Mouse (Mus musculus): ENCODE results near the gene Rasal2. TPM values are rescaled to one million over a fixed set of nuclear protein-coding genes. Genes with fewer than 3 reads are reported as not detected.

The Rasal2 gene
- 17.2 TPM for polyA plus RNA-seq (2014; fragmentation: Illumina TruSeq; extraction: RNeasy Lipid Tissue Mini Kit (QIAGEN cat#74804); ENCODE audit: low read depth, low replicate concordance)

DNA sequence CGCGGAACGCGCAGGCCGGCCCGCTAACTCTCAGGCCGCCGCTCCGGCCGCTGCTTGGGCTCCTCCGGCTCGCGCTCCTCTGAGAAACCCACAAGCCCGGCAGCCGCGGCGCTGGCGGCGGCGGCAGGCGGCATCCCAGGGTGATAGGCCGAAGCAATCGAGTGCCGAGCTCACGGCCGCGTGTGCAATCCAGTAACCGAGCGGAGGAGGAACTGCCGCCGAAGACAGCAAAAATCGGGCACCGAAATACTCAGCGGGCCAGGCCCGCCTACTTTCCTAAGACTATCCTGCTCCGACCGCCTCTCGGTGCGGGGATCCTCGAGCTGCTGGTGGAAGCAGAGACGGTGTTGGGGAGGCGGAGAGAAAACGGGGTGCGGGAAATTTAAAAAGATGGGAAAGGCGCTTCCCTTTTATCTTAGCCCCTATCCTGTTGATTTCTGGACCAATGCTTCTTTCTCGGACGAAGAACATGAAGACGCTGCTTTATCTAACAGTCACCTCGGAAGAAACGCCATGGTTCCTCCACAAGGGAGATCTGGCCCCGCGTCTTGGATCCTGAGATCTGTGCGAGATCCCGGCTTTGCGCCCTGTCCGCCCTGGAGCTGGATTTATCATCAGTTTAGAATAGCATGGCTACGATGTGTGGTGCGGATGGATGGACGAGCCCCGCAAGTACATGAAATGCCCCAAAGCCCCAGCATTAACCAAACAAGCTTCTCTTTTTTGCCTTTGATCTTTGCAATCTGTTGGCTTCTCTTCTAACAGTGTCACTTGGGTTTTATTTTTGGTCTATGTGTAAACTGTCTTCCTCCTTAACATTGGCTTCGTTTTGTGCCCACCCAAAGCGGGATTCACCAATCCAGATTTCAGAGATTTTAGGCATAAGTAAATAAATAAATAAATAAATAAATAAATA lies at the start of gene Rasal2:
Rasal2 (minus strand) TSS at position 142 of the 916 bp plus-strand sequence.

GRCm38 (mm10) chr1:157458421-157459208 lies 46.2 kb upstream of the Rasal2 start, which contains the start of gene Cryzl2:
Gene Cryzl2 (plus strand): TSS chr1:157458577.

GRCm38 (mm10) chr1:157108580-157108979 lies 303.8 kb downstream of the Rasal2 start, which contains the start of gene Tex35:
Gene Tex35 (minus strand): TSS chr1:157108680.

Other genes starting within 250 kb of the Rasal2 start
- gene Cryzl2, start 46.0 kb upstream of the Rasal2 start, polyA plus RNA-seq (2014; fragmentation: Illumina TruSeq; extraction: RNeasy Lipid Tissue Mini Kit (QIAGEN cat#74804); ENCODE audit: low read depth, low replicate concordance): 70.1 TPM
- 0.29 TPM for gene Sec16b, start 94.1 kb upstream of the Rasal2 start, polyA plus RNA-seq (2014; fragmentation: Illumina TruSeq; extraction: RNeasy Lipid Tissue Mini Kit (QIAGEN cat#74804); ENCODE audit: low read depth, low replicate concordance)